ENCODE assay signal across 16 mouse cellular contexts in genomic region chr6:61876302-61876701, GRCm38 (mm10).
"Had no signal": no experiment of that assay in that cellular context is flagged by ENCODE, and none has a peak within 500 bp of the region (broad histone marks: within the 10 kb centered on the region; RNA-seq: fewer than 3 reads in every experiment).

No protein-coding gene starts in this region.

- H3K36me3 ChIP-seq: midbrain, embryonic 13.5 days; midbrain, embryonic 15.5 days; neural tube, embryonic 13.5 days; neural tube, embryonic 15.5 days; stomach, embryonic 15.5 days had no signal

- H3K4me2 ChIP-seq: lung, embryonic 14.5 days; midbrain, embryonic 11.5 days; midbrain, embryonic 13.5 days; midbrain, embryonic 15.5 days; neural tube, embryonic 13.5 days; neural tube, embryonic 15.5 days; stomach, embryonic 15.5 days had no signal

- ATAC-seq: midbrain, embryonic 13.5 days; midbrain, embryonic 15.5 days had no signal

- DNase-seq: lung, adult 18-20 months; lung, embryonic 14.5 days; lung, postnatal 10 days; lung, postnatal 36 days; retina, postnatal 1 day; right cerebral cortex, adult 18-20 months; right cerebral cortex, postnatal 25 days; thymus, adult 2 months; thymus, postnatal 25 days had no signal

- H3K27me3 ChIP-seq: megakaryocyte, embryonic 14.5 days; midbrain, embryonic 13.5 days; midbrain, embryonic 15.5 days; neural tube, embryonic 13.5 days; neural tube, embryonic 15.5 days; stomach, embryonic 15.5 days had no signal

- H3K4me3 ChIP-seq: megakaryocyte, embryonic 14.5 days; midbrain, embryonic 13.5 days; midbrain, embryonic 15.5 days; neural tube, embryonic 13.5 days; neural tube, embryonic 15.5 days; stomach, embryonic 15.5 days had no signal
